Mouse (Mus musculus): ENCODE measurements at regions not wholly inside any gene's neighbourhood (a gene's known extent, or its start where the extent isn't known, plus 50 kb on each side); places are given as distances from the start of the nearest gene placed in this dataset.
A peak's percentile ranks its signal among the peaks of the same experiment; 100 is the strongest.
"Not testable (repeated sequence)": the region's sequence is repeated elsewhere in the genome, so short reads cannot be mapped to it uniquely, and the experiment has no call there.

DNA sequence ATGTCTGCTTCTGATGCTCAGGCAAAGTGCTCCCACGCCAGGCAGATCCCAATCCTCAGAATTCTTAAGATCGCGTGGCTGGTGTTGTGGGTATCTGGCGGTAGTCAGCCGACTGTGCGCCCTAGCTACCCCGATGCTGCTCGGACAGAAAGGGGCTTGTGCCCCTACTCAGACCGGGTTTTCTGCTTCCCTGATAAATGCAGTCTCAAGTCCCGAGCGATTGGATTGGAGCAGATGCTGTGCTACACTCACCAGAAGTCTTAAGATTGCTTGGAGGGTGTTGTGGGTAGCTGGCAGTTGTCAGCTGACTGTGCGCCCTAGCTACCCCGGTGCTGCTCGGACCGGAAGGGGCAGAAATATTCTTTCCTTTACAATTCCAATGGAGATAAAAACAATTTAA is 99.3 kb downstream of the Gm7489 start:
- not testable (repeated sequence) for DNase-seq (ENCODE audit: low read depth)

DNA sequence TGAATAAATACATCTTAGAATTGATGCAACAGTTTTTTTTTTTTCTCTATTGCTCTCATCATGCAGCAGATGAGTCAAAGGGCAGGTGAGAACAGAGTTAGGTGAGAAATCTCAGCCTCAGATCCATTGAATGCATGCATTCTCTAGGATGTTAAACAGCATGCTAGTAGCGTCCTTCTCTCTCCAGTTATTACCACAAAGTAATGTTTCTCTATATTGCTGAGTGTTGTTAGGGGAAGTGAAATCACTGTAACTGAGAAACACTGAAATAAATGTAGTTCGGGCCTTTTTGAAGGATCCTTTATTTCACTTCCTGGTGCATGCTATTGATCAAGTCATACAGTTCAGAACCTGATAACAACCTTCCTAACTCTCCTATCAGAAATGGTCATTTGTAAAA is 105.2 kb downstream of the Gm7489 start:
- no peak for DNase-seq (ENCODE audit: low read depth)

DNA sequence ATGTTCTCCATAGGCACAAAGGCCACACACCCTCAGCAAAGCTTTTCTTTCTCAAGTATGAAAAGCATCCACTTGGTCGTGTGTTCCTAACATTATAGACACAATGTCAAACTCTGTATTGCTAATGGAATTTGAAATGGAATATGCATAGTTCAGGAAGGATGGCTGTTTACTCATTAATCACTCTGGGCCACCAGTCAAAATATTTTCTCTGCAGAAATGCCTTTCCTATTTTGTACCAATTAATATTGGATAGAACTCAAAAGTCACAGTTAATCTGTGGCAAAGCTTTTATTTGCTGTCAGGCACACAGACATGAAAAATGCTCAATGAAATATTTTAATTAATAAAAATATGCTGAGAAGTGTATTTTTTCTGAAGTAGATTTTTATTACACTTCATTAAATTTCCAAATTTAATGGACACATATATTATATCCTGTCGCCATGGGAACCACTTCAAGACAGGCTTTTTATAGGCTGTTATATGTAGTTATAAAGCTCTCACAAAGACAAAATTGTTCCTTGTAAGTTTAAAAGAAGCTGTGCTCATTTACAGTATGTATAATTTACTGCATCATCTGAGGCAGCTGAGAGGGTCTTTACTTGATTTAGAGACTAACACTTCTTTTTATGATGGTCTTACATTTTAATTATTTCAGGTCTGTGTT is 110.6 kb downstream of the Gm7489 start:
- no peak for DNase-seq (ENCODE audit: low read depth)

DNA sequence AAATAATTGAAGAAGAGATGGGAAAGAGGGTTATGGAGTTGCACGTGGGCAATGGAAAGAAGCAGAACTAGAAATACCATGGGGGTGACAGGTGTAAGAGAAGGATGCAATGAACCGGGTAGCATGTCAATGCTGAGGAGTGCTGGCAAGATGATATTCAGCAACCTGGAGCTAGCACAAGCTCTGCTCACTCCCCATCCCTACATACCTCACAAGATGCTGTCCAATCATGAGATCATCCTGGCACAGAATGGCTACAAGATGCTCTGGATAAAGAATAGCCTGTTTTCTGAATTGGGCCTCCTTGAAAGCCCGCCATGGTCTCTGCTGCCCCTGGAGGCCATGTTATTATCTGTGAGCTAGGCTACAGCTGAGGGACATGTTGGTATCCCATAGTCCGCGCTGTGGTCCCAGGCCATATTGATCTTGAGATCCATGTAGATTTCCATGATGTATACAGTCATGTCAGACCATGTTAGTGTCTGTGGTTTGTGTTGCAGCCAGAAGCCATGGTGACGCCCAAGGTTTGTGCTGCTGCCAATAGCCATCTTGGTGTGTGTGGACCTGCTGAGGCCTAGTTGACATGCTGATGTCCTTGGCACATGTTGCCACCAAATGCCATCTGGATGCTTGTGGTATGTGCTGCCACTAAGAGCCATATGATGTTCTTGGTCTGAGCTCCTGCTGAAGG is 114.0 kb downstream of the Gm7489 start:
- peak; percentile 2 for DNase-seq (ENCODE audit: low read depth)

DNA sequence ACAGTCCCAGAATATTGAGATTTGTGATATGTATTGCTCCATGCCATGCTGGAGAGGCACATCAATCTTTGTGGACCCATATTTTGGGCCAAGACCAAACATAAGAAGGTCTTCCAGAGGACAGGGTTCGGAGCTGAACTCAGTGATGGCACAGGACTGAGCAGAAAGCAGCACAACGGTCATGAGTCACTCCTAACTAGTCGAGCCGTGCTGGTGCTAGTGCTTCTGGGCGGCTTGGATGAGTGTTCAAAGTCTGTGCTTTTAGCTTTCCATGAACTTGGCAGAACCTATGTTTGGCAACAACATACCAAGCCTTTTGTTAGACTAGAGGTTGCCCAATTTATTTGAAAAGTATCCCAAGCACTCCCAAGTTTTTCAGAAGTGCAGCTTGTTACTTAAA is 149.1 kb downstream of the Gm7489 start:
- DNase-seq (ENCODE audit: low read depth): peak; percentile 33

DNA sequence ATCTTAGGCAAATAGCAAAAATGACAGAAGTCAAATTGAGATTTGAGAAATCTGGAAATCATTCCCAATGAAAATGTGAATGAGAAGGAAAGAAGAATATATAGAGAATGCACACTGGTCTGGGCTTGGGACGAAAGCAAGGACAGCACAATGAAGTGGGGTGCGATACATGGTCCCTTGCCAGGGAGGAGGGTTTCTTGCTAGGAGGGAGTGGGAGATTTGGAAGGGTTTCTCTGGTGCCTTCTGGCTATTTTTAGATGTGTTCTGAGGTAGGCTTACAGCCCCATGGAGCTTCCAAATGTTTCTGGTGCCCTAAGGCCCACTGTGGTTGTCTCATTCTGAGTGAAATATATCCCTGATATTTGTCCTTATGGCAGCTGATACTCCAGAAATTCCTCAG is 166.0 kb downstream of the Gm7489 start:
- no peak for DNase-seq (ENCODE audit: low read depth)

DNA sequence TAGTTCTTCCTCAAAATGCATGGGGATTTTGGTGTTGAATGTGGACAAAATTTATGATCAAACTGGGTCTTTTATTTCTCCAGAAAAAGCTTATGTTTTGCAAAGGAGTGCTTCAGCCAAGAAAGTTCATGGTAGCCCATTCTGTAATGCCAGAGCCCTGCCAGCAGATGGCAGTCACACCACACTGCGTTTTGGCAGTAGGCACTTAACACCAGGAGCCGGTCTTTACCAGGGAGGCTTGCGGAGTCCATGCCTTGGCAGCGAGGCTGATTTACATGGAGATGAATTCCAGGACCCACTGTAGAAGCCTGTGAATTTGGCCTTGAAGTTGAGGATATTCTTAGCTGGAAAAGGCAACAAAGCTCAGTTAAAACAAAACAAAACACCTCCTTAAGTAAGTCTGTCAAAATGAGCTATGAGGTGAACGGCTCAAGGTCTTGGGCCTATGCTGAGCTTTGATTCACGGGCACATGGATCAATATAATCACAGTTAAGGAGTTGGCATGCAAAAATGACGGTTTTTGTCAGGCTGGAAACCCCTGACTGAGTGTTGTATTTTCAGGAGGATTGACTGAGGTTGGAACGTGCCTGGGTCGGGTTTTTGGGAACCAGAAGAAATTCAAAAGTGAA is 185.4 kb downstream of the Gm7489 start:
- DNase-seq (ENCODE audit: low read depth): peak; percentile 92

DNA sequence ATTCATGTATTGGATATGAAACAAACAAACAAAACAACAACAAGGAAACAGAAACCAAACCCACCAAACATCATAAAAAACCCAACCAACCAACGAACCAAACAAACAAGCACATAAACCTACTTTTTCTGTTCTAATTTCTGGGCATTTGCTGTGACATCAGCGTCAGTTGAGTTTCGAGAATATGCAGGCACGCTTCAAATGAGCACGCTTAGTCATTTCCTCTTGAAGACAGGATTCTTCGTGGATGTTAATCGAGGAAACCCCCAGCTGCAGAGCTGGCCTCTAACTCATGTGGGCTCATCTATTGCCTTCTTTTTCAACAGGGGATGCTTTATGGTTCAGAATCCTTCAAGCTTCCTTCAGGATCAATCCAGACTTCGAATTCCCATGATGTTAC is 187.0 kb downstream of the Gm7489 start:
- DNase-seq (ENCODE audit: low read depth): peak; percentile 36

DNA sequence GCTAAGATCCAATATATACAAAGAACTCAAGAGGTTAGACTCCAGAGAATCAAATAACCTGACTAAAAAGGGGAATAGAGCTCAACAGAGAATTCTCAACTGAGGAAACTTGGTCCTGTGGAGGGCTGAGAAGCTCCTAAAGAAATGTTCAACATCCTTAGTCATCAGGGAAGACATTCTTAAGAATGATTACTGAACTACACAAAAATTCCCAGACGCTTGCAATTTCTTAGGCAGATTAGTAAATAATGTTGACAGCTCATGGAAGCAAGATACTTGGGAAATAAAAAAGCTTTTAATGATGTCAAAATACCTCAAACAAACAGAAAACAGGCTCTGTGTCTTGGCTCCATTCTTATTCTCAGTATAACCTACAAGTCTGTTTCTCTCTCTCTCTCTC is 206.6 kb downstream of the Gm7489 start:
- peak; percentile 62 for DNase-seq (ENCODE audit: low read depth)

DNA sequence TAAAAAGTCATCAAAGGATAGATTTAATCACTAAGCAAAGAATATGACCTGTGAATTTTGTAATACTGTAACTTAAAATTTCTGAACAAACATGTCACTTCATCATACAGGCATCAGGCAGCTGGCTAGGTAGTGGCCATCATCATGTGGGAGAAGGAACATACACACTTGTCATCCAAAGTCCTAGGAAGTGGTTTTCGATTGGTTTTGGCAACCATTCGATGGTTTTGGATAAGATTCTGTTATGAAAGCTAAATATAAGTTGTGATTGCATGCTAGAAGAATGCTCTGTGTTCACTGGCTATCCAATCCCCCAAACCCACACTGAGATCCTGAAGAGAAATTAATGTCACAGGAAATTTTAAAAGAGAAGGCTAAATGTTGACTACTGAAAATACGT is 207.7 kb downstream of the Gm7489 start:
- peak; percentile 65 for DNase-seq (ENCODE audit: low read depth)

DNA sequence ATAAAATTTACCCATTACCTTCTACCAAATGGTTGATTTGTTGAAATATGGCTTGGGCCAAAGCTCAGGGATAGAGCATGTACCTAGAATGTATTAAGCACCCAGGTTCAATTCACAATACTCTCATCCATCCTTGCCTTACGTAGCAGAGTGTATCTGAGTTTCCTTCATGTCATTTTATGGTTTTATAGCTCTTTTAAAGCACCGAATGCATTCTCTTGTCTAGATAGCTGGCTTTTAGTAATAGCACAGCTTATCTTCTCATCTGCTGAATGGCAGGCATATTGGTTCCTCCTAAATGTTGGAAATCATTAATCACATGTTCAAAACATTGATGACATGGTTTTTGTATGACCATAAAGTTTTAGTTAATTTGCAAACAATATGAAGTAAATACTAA is 212.8 kb downstream of the Gm7489 start:
- no peak for DNase-seq (ENCODE audit: low read depth)

DNA sequence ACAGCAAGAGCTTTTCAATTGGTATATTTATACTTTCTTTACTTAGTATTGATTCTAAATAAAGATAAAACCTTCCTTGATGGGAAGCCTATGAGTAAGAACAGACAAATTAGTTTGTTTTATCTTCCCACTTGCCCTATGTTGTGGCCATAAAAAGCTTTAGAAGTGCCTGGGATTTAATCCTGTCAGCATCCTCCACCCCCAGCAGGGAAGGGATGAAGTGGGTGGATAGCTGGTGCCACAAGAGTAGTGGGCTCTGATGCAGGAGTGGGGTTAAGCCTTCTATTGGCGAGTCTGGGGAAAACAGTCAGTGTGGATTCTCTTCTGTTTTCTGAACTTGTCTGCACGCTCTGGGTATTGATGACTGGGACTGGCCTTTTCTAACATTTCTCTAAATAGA is 227.7 kb downstream of the Gm7489 start:
- DNase-seq (ENCODE audit: low read depth): no peak

DNA sequence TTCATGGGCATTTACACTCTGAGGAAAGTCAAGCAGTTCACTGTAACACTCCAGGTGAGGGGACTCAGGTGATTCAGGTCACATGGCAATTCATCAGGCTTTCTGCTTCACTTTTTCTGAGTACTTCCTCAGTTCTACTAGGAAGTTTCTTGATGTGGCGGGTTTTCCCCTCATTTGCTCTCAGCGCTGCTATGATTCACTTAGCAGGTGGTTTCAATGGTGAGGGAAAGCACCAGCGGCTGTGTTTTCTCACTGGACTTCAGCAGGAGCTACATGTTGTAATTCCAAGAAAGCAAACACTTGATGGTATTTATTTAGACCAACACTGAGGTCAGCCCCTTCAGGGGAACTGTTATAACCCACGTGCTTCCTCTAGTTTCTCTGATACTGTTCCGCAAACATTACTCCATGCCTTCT is 229.4 kb downstream of the Gm7489 start:
- DNase-seq (ENCODE audit: low read depth): peak; percentile 9

DNA sequence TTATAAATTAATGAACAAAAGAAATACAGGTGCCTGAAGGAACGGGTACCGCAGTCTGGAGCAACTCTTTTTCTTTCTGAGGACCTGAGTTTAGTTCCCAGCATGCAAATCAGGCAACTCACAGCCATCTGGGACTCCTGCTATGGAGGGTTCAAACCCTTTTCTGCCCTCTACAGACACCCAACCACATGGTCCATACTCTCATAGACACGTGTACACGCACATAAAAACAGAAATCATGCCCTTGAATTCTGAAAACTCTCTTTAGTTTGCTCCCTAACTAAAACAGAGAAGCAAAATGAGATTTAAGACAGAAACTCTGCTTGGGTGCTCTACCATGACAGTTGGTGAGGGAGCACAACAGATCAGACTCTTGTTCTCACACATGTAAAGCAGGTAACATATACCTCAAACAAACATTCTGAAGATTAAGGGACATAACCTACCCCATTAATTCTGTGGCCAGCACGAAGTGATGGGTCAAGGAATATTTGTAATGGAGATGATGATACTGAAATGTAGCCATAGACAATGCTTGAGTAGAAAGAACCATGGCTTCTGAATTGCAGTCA is 233.3 kb downstream of the Gm7489 start:
- no peak for DNase-seq (ENCODE audit: low read depth)

DNA sequence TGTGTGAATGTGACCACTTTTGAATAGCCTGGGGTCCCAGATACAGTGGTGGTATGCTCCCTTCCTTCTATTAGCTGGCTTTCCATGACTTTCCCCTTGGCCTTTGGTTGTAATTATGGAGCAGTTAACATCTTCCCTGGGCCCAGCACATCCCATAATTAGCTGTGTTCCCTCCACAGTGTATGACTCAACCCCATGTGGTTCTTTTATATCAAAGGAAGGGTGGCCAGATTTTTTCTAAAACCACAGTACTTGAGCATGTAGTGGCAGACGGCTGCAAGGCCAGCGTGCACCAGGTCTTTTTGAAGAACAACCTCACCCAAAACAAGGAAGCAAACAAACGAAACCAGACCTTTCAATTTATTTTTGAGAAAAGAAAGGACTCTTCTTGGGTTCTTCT is 235.8 kb downstream of the Gm7489 start:
- peak; percentile 71 for DNase-seq (ENCODE audit: low read depth)

DNA sequence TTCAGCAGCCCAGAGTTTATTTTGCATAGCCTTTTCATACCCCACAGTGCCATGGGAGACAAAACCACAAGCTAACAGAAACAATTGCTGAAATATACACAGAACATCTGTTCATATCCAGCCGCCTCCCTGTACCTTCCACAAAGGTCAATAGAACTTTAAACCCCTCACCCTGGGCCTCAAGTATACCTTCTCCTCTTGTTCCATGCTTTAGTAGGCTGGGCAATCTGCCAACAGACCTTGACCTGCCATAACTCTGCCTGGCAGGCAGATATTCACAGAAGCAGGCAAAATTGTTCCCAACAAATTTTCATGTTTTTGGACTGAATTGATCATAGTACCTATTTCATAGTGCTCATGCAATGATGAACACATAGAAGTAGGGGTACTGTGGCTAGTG is 279.6 kb downstream of the Gm7489 start:
- DNase-seq (ENCODE audit: low read depth): peak; percentile 58

DNA sequence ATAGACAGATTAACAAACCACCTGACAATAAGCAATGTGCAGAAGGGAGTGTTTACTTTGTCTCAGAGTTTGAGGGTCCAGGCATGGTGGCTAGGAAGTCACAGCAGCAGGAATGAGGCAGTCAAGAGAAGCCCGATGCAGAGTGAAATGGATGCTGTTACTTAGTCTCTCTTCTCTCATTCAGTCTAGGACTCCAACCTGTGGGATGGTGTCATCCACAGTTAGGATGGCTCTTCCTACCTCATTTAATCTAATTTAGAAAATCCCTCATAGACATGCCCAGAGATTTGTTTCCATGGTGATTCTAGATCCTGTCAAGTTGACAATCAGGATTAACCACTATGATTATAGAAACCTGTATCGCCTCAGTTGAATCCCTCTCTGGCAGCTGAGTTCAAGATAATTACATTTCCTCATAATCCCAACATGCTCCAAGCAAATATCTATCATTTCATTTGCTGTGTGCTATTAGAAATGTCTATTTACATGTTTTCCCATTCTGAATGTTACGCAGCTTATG is 283.2 kb downstream of the Gm7489 start:
- DNase-seq (ENCODE audit: low read depth): no peak

DNA sequence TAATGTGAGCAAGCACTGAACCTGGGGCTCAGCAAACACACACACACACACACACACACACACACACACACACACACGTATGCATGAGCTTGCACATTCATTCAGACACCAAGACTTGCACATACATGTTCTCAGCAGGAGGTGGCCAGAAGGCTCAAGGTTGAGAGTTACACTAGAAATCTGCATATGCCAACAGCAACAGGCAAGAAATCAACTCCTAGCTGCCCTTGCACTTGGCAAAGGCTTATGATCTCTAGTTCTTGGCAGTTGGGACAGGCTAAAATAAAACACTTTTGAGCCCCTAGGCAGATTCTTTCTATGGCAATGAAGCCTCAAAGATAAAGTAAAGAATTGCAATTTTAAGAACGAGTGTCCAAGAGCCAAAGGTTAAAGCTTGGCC is 292.5 kb downstream of the Gm7489 start:
- peak; percentile 77 for DNase-seq (ENCODE audit: low read depth)

DNA sequence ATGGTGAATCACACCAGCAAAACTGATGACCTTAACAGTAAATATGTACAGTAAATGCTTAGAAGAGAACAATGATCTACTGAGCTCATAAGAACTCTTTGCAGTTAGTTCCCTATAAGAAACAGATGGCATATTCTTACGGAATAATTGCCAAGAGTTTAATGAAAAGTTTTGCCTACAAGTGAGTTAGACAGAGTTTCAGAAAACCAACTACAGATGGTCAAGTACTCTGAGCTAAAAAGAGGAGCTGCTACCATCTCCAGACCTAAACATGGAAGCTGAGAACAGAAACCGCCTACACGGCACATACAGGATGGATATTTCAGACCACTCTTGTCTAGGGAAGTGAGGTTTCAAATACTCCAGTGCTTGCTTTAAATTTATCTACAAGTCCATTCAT is 293.1 kb downstream of the Gm7489 start:
- DNase-seq (ENCODE audit: low read depth): peak; percentile 78
